Mouse (Mus musculus) ES-E14 (cell line): ENCODE data around the gene Bcl9.

Source experiments
- CHD2 ChIP-seq: IDR thresholded peaks from 2 replicates; pipeline ENCODE4 v1.6.1; 2014; ENCODE audit warnings: mild to moderate bottlenecking, low read depth, low read length, inconsistent platforms
- ZC3H11A ChIP-seq: IDR thresholded peaks from 2 replicates; pipeline ENCODE4 v1.6.1; 2012; ENCODE audit warnings: low read depth, mild to moderate bottlenecking, inconsistent platforms, low read length, borderline replicate concordance
- ZNF384 ChIP-seq: IDR thresholded peaks from 2 replicates; pipeline ENCODE4 v1.6.1; 2012; ENCODE audit warnings: low read depth, low read length, inconsistent platforms

- TF ChIP-seq ZNF384 (no peak), CHD2 (no peak), ZC3H11A (no peak)
These were observed 140.4 kb downstream of the Bcl9 start for GRCm38 (mm10) chr3:97157308-97157707.
